Mouse (Mus musculus) C2C12 (cell line): Measurements from ENCODE around the gene Ntrk3. TPM values are rescaled to one million over a fixed set of nuclear protein-coding genes. Genes with fewer than 3 reads are reported as not detected.

Experiments
- H3K27me3 ChIP-seq: one replicate; pipeline ENCODE4 v1.6.1; 2011; ENCODE audit not compliant: control insufficient read depth, insufficient read depth, insufficient read length
- H3K36me3 ChIP-seq: one replicate; pipeline ENCODE4 v1.6.1; 2011; ENCODE audit not compliant: control insufficient read depth, insufficient read depth
- H3K4me3 ChIP-seq: one replicate; pipeline ENCODE4 v1.5.1; 2011; ENCODE audit warnings: mild to moderate bottlenecking, control low read depth; ENCODE audit not compliant: poor library complexity, insufficient read depth, severe bottlenecking
- H3K79me2 ChIP-seq: one replicate; pipeline ENCODE4 v1.6.1; 2011; ENCODE audit not compliant: control insufficient read depth, insufficient read depth
- H3K79me3 ChIP-seq: one replicate; pipeline ENCODE4 v1.6.1; 2011; ENCODE audit warnings: low read depth, control low read depth
- H3ac ChIP-seq: one replicate; pipeline ENCODE3; 2011; ENCODE audit warnings: low read depth; ENCODE audit not compliant: control insufficient read depth, insufficient read length
- CEBPB ChIP-seq: IDR thresholded peaks from one replicate; pipeline ENCODE4 v1.6.1; 2011; ENCODE audit warnings: low read depth, mild to moderate bottlenecking, control low read depth, moderate library complexity
- CTCF ChIP-seq: IDR thresholded peaks from one replicate; pipeline ENCODE4 v1.5.1; 2011; ENCODE audit not compliant: control insufficient read depth, insufficient read depth, insufficient read length
- FOSL1 ChIP-seq: IDR thresholded peaks from one replicate; pipeline ENCODE4 v1.8.0; 2011; ENCODE audit warnings: mild to moderate bottlenecking, low read length; ENCODE audit not compliant: poor library complexity, insufficient read depth, severe bottlenecking
- MAX ChIP-seq: IDR thresholded peaks from one replicate; pipeline ENCODE4 v1.6.1; 2011; ENCODE audit warnings: mild to moderate bottlenecking, control low read depth
- MYOD1 ChIP-seq: IDR thresholded peaks from one replicate; pipeline ENCODE4 v1.6.1; 2011; ENCODE audit warnings: low read depth; ENCODE audit not compliant: control insufficient read depth, insufficient read length
- MYOG ChIP-seq: IDR thresholded peaks from one replicate; pipeline ENCODE4 v1.6.1; 2011; ENCODE audit not compliant: control insufficient read depth, insufficient read length; ENCODE audit errors: extremely low read depth
- USF1 ChIP-seq: IDR thresholded peaks from one replicate; pipeline ENCODE4 v1.6.1; 2011; ENCODE audit warnings: low read depth, mild to moderate bottlenecking, control low read depth, moderate library complexity
- polyA plus RNA-seq: library from polyadenylated mRNA; unstranded; fragments of >200 nt; fragmentation: generic; extraction: Trizol; gene quantifications from one replicate; pipeline ENCODE4 v1.2.1, GENCODE M21; 2012; ENCODE audit warnings: missing spikeins

Gene Ntrk3
- polyA plus RNA-seq, 1 experiment = 0.04 TPM

- no peaks in the 10 kb centered on the region for H3K27me3 ChIP-seq
- no peaks in the 10 kb centered on the region for H3K36me3 ChIP-seq
- no peak overlapping the region for H3ac ChIP-seq
- no peaks in the 10 kb centered on the region for H3K79me3 ChIP-seq
- no peak overlapping the region for H3K4me3 ChIP-seq
- H3K79me2 ChIP-seq = no peaks in the 10 kb centered on the region
- no peak for TF ChIP-seq MAX
- TF ChIP-seq CEBPB = no peak
These were observed 340.6 kb downstream of the Ntrk3 start for GRCm38 (mm10) chr7:78397215-78397614.

DNA sequence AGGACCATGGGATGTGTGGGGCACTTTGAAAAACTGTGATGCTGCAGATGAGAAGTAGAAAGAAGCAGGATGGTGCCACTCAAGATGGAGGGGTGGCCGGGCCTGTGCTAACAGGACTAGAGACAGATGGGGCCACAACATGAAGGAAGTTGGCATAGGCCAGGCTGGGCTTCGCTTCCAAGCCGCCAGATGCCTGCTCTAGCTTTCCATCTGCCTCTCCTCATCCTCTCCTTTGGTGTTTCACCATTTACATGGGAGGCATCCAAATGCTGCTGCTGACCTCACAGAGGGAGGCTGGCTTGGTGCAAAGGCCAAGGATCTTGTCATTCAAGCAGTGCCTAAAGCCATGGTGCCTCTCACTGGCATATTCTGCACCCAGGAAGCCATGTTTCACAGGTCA is 347.8 kb downstream of the Ntrk3 start:
- Histone ChIP-seq H3K27me3 (no peaks in the 10 kb centered on the region), H3K79me3 (no peaks in the 10 kb centered on the region), H3K36me3 (no peaks in the 10 kb centered on the region), H3K79me2 (no peaks in the 10 kb centered on the region), H3ac (no peak overlapping the region), H3K4me3 (no peak overlapping the region)
- TF ChIP-seq MYOG = no peak
- no peak for TF ChIP-seq FOSL1
- TF ChIP-seq CEBPB = no peak
- no peak for TF ChIP-seq USF1
- TF ChIP-seq CTCF = no peak
- no peak for TF ChIP-seq MAX
- no peak for TF ChIP-seq MYOD1

DNA sequence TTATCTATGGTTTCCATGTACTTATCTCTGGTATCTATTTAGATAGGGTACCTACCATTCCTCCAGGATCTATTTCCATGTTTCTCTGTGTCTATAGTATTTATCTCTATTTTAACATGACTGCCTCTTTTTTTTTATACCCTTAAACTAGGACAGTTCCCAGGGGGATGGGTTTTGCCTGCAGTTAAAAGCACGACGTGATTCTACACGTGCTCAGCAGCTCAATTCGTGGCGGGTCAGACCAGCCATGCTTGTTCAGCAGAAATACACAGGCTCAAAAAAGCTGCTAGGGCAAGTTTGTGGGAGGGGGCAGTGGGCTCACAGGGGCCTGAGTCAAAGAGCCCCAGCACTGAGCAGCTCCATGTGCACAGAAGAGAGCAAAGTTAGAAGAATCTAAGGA is 349.7 kb downstream of the Ntrk3 start:
- TF ChIP-seq MAX (no peak), USF1 (no peak), FOSL1 (no peak), CTCF (no peak), MYOG (no peak), CEBPB (no peak), MYOD1 (no peak)
- no peaks in the 10 kb centered on the region for H3K36me3 ChIP-seq
- no peaks in the 10 kb centered on the region for H3K79me3 ChIP-seq
- no peak overlapping the region for H3K4me3 ChIP-seq
- H3K79me2 ChIP-seq = no peaks in the 10 kb centered on the region
- H3ac ChIP-seq = no peak overlapping the region
- H3K27me3 ChIP-seq = no peaks in the 10 kb centered on the region

DNA sequence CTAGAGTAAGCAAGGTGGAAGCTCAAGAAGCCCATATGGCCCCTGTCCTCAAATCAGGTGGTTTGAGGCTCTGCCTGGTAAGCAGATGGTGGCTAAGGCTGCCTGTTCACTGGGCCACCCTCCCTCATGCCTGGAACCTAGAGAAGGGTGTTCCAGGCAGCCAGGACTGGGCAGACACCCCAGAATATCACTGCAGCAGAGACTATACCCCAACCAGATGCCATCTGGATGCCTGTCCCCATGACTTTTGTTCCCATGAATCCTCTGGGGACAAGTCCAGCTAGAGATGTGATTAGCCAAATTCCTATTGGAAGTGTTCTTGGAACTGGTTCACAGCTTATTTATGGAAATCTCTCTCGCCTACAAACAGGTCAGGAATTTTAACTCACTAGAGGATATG is 351.8 kb downstream of the Ntrk3 start:
- H3K79me3 ChIP-seq = no peaks in the 10 kb centered on the region
- H3ac ChIP-seq = no peak overlapping the region
- no peak for TF ChIP-seq USF1
- TF ChIP-seq CTCF = no peak
- TF ChIP-seq MYOG = no peak
- no peak for TF ChIP-seq FOSL1
- TF ChIP-seq CEBPB = no peak
- TF ChIP-seq MYOD1 = no peak
- TF ChIP-seq MAX = no peak
- no peaks in the 10 kb centered on the region for H3K36me3 ChIP-seq
- no peak overlapping the region for H3K4me3 ChIP-seq
- no peaks in the 10 kb centered on the region for H3K27me3 ChIP-seq
- H3K79me2 ChIP-seq = no peaks in the 10 kb centered on the region

- TF ChIP-seq MYOD1 (no peak), CTCF (no peak), USF1 (no peak), FOSL1 (no peak), MAX (no peak), MYOG (no peak), CEBPB (no peak)
- Histone ChIP-seq H3K79me3 (no peaks in the 10 kb centered on the region), H3K4me3 (no peak overlapping the region), H3ac (no peak overlapping the region), H3K27me3 (no peaks in the 10 kb centered on the region), H3K79me2 (no peaks in the 10 kb centered on the region), H3K36me3 (no peaks in the 10 kb centered on the region)
These were observed 353.7 kb downstream of the Ntrk3 start for GRCm38 (mm10) chr7:78384111-78384510.

DNA sequence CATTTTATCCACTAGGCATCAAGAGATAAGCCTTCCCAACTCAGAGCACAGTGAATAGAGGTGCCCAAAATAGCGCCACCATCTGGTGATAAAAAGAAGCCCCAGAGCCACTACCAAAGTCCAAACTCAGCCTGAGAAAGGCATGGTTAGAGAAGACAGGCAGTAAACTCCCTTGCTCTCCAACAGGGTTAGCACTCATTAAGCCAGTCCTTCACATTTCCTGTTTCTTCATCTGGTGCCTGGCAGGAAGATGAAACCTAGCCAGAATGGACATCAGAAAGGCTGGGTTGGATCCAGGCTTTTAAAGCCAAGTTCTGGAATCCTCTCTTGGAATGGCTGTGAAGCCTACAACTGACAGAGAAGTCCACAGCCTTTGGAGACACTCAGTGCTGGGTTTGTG is 355.7 kb downstream of the Ntrk3 start:
- Histone ChIP-seq H3K79me3 (no peaks in the 10 kb centered on the region), H3K79me2 (no peaks in the 10 kb centered on the region), H3K4me3 (no peak overlapping the region), H3K27me3 (no peaks in the 10 kb centered on the region), H3ac (no peak overlapping the region), H3K36me3 (no peaks in the 10 kb centered on the region)
- TF ChIP-seq FOSL1 = no peak
- no peak for TF ChIP-seq MYOG
- no peak for TF ChIP-seq CEBPB
- no peak for TF ChIP-seq MYOD1
- no peak for TF ChIP-seq CTCF
- TF ChIP-seq MAX = no peak
- TF ChIP-seq USF1 = no peak

DNA sequence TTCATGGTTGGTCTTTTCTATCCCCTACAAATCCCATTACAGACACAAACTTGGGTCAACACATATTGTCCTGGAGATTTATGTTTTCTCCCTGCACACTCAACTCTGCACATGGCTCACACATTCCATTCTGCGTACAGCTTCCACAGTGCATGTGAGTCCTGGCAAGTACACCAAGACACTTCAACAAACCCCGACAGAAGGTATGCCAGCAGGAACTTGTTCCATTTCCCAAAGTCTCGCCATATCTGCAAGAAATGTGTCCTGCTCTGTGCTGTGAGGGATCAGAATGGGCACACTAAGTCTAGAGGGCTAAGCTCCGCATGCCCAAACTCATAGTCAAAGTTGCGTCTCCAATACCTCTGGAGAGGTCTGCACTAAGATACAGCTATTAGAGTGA is 358.0 kb downstream of the Ntrk3 start:
- Histone ChIP-seq H3K79me3 (no peaks in the 10 kb centered on the region), H3K27me3 (no peaks in the 10 kb centered on the region), H3ac (no peak overlapping the region), H3K4me3 (no peak overlapping the region), H3K79me2 (no peaks in the 10 kb centered on the region), H3K36me3 (no peaks in the 10 kb centered on the region)
- TF ChIP-seq FOSL1 (no peak), MYOG (no peak), CEBPB (no peak), CTCF (no peak), MAX (no peak), MYOD1 (no peak)
